Mouse (Mus musculus): ENCODE measurements around the gene Tchp.

Gene Tchp

DNA sequence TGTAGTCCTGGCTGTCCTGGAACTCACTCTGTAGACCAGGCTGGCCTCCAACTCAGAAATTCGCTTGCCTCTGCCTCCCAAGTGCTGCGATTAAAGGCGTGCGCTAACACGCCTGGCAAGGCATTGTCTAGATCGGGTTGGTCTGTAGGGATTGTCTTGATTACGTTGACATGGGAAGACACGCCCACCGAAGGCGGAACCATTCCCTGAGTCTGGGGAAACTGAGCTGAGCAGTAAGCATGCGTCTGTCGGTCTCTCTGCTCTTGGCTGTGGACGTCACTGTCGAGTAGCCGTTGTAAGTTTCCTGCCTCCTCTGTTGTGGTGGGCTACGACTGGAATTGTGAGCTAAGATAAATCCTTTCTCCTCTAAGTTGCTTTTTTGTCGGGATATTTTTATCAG is 10.6 kb upstream of the Tchp start:
- no peak for DNase-seq (ENCODE audit: low read depth, low spot score)

GRCm38 (mm10) chr5:114698044-114698746 is 9.4 kb upstream of the Tchp start:
- no peak for DNase-seq (ENCODE audit: low read depth, low spot score)

DNA sequence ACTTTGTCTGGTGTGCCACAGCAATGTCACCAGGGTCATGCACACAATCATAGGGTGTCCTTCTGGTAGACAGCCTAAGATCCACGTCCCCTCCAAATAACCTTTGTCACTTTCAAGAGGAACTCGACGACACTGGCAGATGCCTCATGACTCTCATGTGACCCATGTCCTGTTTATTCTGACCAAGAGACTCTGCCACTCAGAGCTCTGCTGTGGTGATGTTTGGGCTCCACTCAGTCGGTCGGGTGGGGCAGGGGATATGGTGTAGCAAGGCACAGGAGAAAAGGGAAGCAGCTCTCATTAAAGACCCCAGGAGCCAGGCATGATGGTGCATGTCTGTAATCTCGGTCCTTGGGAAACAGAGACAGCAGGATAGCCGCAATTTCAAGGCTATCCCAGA is 8.5 kb upstream of the Tchp start:
- no peak for DNase-seq (ENCODE audit: low read depth, low spot score)

- DNase-seq (ENCODE audit: low read depth, low spot score) = no peak
These were observed 4.9 kb upstream of the Tchp start for GRCm38 (mm10) chr5:114702403-114703392.

GRCm38 (mm10) chr5:114708491-114708890 is 931 bp downstream of the Tchp start:
- peak; percentile 26 for DNase-seq (ENCODE audit: low read depth, low spot score)

- DNase-seq (ENCODE audit: low read depth, low spot score) = peak; percentile 47
These were observed 1.8 kb downstream of the Tchp start for GRCm38 (mm10) chr5:114709357-114709756.

- DNase-seq (ENCODE audit: low read depth, low spot score) = no peak
These were observed 7.0 kb downstream of the Tchp start for GRCm38 (mm10) chr5:114714551-114714950.

- DNase-seq (ENCODE audit: low read depth, low spot score) = no peak
These were observed 9.7 kb downstream of the Tchp start for GRCm38 (mm10) chr5:114717292-114717691.

DNA sequence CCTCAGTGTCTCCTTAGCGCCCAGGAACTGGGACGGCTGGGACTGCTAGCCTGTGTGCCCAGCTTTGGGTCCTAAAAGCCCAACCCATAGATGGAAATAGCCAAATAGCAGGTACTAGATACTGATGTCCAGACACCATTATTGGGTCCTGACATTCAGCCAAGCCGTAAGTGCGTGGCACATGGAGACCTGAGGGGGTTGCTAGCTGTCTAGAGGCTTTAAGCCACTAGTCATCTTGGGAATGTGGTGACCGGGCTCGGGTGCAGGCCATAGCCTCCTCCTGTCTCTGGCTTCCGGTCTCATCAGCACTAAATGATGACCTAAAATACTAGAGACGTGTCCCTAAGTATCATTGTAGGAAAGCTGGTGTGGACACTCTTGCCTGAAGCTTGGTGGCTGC is 10.4 kb downstream of the Tchp start:
- DNase-seq (ENCODE audit: low read depth, low spot score) = no peak

DNA sequence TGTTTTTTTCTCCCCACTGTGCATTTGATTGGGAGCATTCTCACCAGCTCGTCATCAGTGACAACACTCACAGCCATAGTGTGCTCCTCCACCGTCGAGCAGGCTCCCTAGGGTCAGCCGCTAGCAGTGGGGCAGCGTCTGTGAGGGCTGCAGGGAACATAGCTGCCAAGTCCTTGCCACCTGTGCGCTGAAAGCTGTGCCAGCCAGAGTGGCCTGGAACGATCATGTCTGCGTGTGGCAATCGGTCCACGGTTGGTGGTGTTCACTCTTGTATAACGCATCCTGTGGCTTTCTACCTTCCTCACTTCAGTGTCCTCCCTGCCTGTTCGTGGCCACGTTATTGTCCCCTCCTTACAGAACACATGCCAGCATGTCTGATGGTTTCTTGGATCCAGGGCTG is 10.9 kb downstream of the Tchp start:
- DNase-seq (ENCODE audit: low read depth, low spot score) = no peak

- DNase-seq (ENCODE audit: low read depth, low spot score) = no peak
These were observed 11.7 kb downstream of the Tchp start for GRCm38 (mm10) chr5:114719003-114719927.

DNA sequence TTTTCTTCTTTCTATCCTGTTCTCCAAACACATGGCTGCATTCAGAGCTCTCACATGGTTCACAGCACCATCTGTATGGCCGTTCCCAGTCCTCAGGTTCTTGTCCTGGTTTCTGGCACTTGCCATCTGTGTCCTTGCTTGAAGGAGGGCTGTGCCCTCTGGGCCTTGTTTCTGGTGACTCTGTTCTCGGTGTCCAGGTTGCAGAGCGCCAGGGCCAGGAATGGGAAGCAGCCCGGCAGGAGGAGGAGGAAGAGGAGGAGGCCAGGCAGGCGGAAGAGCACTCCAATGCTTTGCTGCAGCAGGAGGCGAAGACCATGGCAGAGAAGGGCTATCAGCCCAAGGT is 12.3 kb downstream of the Tchp start:
- DNase-seq (ENCODE audit: low read depth, low spot score) = no peak

GRCm38 (mm10) chr5:114720784-114721183 is 13.2 kb downstream of the Tchp start:
- no peak for DNase-seq (ENCODE audit: low read depth, low spot score)

DNA sequence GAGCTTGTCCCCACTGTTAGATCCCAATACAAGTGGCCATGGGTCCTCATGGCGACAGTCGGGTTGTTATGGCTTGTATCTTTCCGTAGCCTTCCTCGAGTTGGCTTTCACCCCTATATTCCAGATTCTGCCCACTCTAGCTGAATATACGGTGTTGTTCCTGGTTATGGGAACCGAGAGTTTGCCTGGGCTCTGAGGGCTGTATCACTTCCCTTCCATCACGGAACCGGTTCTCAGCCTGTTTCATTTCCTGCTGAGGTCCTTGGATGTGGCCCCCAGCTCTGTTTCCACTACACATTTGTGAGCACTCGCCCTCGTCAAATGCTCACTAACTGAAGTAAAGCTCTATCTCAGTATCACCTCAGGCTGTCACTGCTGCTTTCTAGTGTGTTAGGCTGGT is 14.4 kb downstream of the Tchp start:
- DNase-seq (ENCODE audit: low read depth, low spot score) = no peak

- no peak for DNase-seq (ENCODE audit: low read depth, low spot score)
These were observed 15.3 kb downstream of the Tchp start for GRCm38 (mm10) chr5:114722846-114723245.

DNA sequence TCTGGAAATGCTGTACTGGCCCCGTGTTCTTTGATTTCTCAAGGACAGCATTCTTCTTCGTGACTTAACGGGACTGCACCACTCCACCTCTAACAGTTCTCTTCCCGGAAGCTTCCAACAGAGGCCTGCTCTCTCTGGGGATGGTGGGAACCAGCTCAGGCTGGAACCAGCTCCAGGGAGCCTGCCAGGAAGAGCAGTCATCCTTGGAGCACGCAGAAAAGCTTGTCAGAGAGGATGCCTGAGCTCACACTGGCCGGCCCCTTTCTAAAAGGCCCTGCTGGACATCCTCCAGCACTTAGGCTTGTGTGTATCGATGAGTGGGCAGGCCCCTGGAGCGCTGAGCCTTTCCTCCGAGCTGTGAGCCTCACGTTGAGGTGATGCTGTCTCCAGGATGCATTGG is 20.6 kb downstream of the Tchp start:
- DNase-seq (ENCODE audit: low read depth, low spot score) = no peak

GRCm38 (mm10) chr5:114730129-114730528 is 22.6 kb downstream of the Tchp start:
- no peak for DNase-seq (ENCODE audit: low read depth, low spot score)

DNA sequence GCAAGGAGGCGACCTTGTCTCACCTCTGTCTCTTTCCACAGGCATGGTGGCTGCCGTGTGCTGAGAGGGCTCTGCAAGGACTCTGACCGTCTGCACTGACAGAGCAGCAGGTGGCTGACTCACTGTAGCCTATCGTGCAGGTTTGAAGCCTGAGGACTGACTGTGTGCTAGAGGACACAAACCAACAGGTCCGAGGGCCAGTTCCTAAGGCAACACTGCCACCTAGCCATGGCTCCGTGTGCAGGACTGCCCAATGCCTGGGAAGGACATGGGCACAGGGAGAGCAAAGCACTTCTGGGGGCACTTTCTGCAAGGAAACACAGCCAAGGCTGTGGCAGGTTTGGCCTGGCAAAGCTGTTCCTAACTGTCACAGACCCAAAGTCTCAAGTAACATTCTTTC is 23.9 kb downstream of the Tchp start:
- no peak for DNase-seq (ENCODE audit: low read depth, low spot score)

- DNase-seq (ENCODE audit: low read depth, low spot score) = no peak
These were observed 24.4 kb downstream of the Tchp start for GRCm38 (mm10) chr5:114731969-114732368.

DNA sequence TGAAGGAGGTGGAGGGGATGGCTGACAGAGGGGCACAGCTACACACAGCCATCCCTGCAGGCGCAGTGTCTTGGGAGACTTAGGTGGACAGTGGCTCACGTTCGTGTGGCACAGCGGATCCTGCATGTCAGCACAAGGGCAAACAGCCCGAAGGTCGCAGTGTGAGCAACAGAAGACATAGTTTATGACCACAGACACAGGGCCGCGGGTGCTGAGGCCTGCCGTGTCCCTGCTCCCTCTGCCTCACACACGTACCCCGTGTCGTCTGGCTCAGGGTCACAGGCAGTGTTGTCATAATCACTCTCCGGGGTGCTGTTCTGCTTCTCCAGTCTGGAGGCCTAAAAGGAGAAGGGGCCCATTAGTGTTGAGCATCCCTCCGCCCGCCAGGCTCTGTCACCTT is 26.0 kb downstream of the Tchp start:
- no peak for DNase-seq (ENCODE audit: low read depth, low spot score)

GRCm38 (mm10) chr5:114737090-114737887 is 29.7 kb downstream of the Tchp start:
- DNase-seq (ENCODE audit: low read depth, low spot score) = no peak
